Mouse (Mus musculus): ENCODE results near the gene Gm21897. TPM values are rescaled to one million over a fixed set of nuclear protein-coding genes. Genes with fewer than 3 reads are reported as not detected.
"Not testable (repeated sequence)": the region's sequence is repeated elsewhere in the genome, so short reads cannot be mapped to it uniquely, and the experiment has no call there.

Gene Gm21897
- polyA plus RNA-seq (2015; fragmentation: Nextera tagmentation; extraction: Ambion mirVana): not detected in 2 replicates

DNA sequence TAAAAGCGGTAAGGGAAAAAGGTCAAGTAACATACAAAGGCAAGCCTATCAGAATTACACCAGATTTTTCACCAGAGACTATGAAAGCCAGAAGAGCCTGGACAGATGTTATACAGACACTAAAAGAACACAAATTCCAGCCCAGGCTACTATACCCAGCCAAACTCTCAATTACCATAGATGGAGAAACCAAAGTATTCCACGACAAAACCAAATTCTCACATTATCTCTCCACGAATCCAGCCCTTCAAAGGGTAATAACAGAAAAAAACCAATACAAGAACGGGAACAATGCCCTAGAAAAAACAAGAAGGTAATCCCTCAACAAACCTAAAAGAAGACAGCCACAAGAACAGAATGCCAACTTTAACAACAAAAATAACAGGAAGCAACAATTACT, at the start of gene Gm21897:
Gene Gm21897, plus strand, starts transcription at position 301 of the 400 bp plus-strand sequence.
- not testable (repeated sequence) for H3K36me3 ChIP-seq; H3K27me3 ChIP-seq; H3K9me3 ChIP-seq; H3K4me3 ChIP-seq; H3K4me1 ChIP-seq; H3K27ac ChIP-seq; H3K9ac ChIP-seq; H3K4me2 ChIP-seq (replicated peaks); ATAC-seq (ENCODE audit: low FRiP score, low read depth)
- no CpG with 5 or more reads among the region's 4 CpGs for WGBS

DNA sequence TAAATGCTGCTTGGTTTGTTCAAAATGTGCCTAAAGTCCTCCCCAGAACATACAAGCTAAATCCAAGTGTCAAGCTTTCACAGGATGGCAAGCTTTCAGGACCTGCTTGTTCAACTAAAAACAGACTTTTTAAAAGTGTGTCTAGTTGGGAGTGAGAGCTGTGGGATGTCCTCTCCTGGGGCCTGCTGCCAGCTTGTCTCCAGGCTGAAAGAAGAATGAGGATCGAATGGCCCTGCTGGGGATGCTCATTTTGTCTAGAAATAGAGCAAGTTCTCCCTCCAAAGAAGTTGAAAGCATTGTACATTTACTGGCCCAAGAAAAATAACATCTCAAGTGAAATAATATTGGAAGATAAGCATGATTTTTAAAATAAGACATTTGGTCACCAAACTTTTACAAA, 45.0 kb upstream of the Gm21897 start:
- H3K4me1 ChIP-seq: 0 out of 2 replicates have a peak, but pooled peaks cover 4% of the 10 kb centered on the region
- no peaks in the 10 kb centered on the region for H3K27me3 ChIP-seq
- 0 out of 2 replicates have a peak overlapping the region, but pooled peaks have one; percentile 15 for H3K27ac ChIP-seq
- no peak overlapping the region for H3K9ac ChIP-seq
- H3K4me2 ChIP-seq (replicated peaks): no peak overlapping the region
- no peak for ATAC-seq (ENCODE audit: low FRiP score, low read depth)
- H3K4me3 ChIP-seq: no peak overlapping the region
- 71% methylated on average over 1 of the region's 1 CpGs for WGBS
- no peaks in the 10 kb centered on the region for H3K9me3 ChIP-seq
- no peaks in the 10 kb centered on the region for H3K36me3 ChIP-seq

DNA sequence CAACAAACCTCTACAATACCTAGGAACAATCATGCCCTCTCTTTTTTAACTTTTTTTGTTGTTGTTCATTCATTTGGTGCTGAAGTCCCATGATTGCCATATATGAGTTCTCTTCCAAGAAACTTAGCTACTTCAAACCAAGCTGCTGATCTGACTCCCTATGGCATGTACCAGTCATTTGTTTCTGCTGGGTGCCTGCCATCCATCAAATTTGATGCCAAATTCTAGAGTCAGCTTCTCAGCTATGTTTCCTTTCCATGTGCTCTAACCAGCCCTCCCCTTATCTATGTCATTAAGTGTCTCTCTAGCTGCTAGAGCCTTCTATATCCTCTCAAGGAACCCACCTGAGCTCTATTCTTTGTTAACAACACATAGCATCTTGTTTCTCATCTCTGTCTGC, 39.8 kb upstream of the Gm21897 start:
- Histone ChIP-seq H3K4me1 (no peaks in the 10 kb centered on the region), H3K4me2 (replicated peaks) (no peak overlapping the region), H3K27ac (no peak overlapping the region), H3K4me3 (no peak overlapping the region), H3K36me3 (no peaks in the 10 kb centered on the region), H3K9ac (no peak overlapping the region), H3K9me3 (no peaks in the 10 kb centered on the region), H3K27me3 (no peaks in the 10 kb centered on the region)
- no peak for ATAC-seq (ENCODE audit: low FRiP score, low read depth)

DNA sequence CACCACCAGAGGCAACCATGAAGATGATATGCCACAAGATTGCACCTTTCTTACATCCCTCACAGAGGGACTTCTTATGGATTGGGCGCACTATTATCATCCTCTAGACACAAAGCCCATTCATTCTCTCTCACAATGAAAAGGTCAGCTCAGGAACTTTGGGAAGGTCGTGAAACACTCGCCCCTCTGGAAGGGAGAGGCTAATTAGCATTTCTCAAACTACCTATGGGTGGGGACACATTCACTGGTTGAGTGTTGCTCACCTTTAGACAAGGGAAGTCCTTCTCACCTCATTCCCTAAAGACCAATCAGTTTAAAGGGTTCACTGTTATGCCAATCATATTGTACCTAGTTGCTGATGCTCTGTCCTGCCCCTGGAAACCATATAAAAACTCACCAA, 24.2 kb upstream of the Gm21897 start:
- 73% methylated on average over 3 of the region's 3 CpGs for WGBS
- no peak overlapping the region for H3K4me2 ChIP-seq (replicated peaks)
- no peak overlapping the region for H3K4me3 ChIP-seq
- peaks cover 31% of the 10 kb centered on the region for H3K4me1 ChIP-seq
- H3K27me3 ChIP-seq: no peaks in the 10 kb centered on the region
- H3K27ac ChIP-seq: no peak overlapping the region
- no peaks in the 10 kb centered on the region for H3K9me3 ChIP-seq
- no peak for ATAC-seq (ENCODE audit: low FRiP score, low read depth)
- no peak overlapping the region for H3K9ac ChIP-seq
- H3K36me3 ChIP-seq: no peaks in the 10 kb centered on the region

DNA sequence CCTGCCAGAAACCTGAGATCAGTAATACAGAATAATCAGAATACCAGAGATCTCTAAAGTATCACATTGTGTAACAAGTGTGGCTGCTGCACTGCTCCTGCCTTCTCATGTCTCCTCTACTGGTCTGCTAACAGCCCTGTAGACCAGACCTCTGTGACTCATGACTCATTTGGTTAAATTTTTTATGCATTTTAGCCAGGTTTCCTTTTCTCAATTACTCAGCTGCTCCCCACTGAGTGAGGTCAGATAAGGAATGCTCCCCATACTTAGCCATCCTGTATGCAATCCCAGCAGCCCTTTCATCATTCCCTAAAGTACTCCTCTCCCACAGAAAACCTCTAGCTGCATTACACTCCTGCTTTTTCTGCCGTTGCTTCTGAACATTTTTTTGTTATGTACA, 23.0 kb upstream of the Gm21897 start:
- ATAC-seq (ENCODE audit: low FRiP score, low read depth): no peak
- Histone ChIP-seq H3K9me3 (no peaks in the 10 kb centered on the region), H3K4me2 (replicated peaks) (no peak overlapping the region), H3K36me3 (no peaks in the 10 kb centered on the region), H3K27me3 (no peaks in the 10 kb centered on the region), H3K4me1 (peaks cover 31% of the 10 kb centered on the region), H3K4me3 (no peak overlapping the region), H3K9ac (no peak overlapping the region), H3K27ac (peak overlapping the region; percentile 87)
- 31% methylated on average over 1 of the region's 1 CpGs for WGBS

DNA sequence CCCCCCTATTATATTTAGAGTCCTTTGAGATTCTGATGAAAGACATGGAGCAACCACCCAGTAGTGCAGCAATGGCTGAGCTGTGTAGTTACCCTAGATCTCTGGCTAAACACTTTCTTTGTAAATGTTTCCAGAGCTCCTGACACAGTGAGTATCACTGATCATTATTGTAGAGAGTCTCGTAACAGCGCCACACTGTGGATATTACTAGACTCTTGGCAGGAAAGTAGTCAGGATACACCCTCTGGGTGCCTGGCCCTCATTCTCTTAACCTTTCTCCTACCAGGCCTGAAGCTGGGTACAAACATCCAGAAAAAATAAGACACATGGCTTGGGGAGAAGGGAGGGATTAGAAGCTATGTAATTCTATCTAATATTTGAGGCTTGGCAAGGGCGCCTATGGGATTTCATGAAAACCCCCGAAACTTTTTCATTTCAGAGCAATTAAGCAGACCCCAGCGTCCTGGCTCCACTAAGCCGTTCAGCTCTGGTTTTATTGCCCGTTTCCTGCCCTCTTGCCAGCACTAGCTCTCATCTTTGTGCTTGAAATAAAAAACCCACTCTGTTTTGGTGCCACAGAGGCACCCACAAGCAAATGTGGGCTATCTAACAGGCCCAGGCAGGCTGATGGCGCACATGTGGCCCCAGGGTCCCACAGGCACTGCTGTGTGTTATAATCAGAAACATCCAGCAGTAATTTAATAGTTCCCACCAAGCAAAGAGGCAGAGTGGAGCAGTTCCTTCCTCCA, 22.2 kb upstream of the Gm21897 start:
- H3K4me1 ChIP-seq: peaks cover 31% of the 10 kb centered on the region
- peak overlapping the region; percentile 27 for H3K4me2 ChIP-seq (replicated peaks)
- no peak overlapping the region for H3K9ac ChIP-seq
- ATAC-seq (ENCODE audit: low FRiP score, low read depth): peak; percentile 92
- no peaks in the 10 kb centered on the region for H3K9me3 ChIP-seq
- H3K27ac ChIP-seq: peak overlapping the region; percentile 87
- no peak overlapping the region for H3K4me3 ChIP-seq
- no peaks in the 10 kb centered on the region for H3K27me3 ChIP-seq
- no peaks in the 10 kb centered on the region for H3K36me3 ChIP-seq
- 6% methylated on average over 8 of the region's 8 CpGs for WGBS

DNA sequence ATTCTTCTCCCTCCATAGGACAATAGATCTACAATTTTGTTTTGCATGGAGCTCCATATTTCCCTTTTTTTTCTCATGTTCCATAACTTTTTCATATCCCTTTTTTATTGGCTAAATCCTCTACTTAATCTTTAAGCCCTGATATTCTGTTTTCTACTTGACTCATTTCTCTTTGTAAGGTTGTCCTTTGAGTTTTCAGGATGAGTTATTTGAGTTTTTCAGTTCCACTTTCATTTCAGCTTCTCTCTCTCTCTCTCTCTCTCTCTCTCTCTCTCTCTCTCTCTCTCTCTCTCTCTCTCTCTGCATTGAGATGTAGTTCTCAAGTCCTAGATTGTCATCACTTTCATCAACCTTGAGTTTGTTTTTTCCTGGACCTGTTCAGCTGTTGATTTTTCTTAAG, 17.3 kb downstream of the Gm21897 start:
- Histone ChIP-seq H3K4me1 (no peaks in the 10 kb centered on the region), H3K27ac (no peak overlapping the region), H3K4me3 (no peak overlapping the region), H3K9ac (no peak overlapping the region), H3K4me2 (replicated peaks) (no peak overlapping the region), H3K36me3 (no peaks in the 10 kb centered on the region), H3K27me3 (no peaks in the 10 kb centered on the region), H3K9me3 (no peaks in the 10 kb centered on the region)
- no peak for ATAC-seq (ENCODE audit: low FRiP score, low read depth)

DNA sequence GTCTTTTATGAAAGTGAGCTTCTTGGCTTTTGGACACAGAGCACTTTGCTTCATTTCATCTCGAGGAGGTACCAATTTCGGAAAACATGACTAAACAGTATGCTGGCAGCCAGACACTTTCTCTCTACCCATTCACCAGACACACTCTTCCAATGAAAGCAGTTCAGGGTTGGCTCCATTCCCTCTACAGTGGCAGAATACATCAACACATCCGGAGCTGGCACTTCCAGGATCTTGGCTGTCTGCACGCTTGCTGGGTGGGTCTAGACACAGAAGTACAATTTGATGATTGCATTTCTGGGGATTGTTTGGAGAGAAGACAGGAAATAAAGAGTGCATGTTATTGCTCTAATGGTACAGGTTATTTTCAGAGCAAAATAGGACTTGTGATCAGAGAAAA, 21.8 kb downstream of the Gm21897 start:
- no peaks in the 10 kb centered on the region for H3K27me3 ChIP-seq
- no peaks in the 10 kb centered on the region for H3K4me1 ChIP-seq
- no peak for ATAC-seq (ENCODE audit: low FRiP score, low read depth)
- H3K9me3 ChIP-seq: no peaks in the 10 kb centered on the region
- H3K27ac ChIP-seq: no peak overlapping the region
- H3K4me2 ChIP-seq (replicated peaks): no peak overlapping the region
- no peaks in the 10 kb centered on the region for H3K36me3 ChIP-seq
- WGBS: 81% methylated on average over 4 of the region's 4 CpGs
- H3K9ac ChIP-seq: no peak overlapping the region
- H3K4me3 ChIP-seq: no peak overlapping the region

DNA sequence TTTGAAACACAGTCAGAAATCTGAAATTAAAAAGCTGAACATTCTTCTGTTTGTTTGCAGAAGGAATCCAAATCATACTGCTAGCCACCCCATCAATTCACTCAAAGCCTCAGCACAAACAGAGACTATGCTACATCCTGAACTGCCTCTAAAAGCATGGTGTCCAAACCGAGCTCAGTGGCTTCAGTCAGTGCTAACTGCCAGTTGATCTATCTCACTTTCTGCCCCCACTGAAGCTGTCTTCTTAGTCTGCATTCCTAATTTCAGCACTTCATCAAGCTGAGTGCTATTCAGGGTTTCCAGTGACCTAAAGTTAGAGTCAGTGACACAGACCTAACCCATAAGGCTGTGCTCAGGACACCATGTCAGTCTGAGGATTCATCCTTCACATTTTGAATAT, 28.8 kb downstream of the Gm21897 start:
- ATAC-seq (ENCODE audit: low FRiP score, low read depth): no peak

DNA sequence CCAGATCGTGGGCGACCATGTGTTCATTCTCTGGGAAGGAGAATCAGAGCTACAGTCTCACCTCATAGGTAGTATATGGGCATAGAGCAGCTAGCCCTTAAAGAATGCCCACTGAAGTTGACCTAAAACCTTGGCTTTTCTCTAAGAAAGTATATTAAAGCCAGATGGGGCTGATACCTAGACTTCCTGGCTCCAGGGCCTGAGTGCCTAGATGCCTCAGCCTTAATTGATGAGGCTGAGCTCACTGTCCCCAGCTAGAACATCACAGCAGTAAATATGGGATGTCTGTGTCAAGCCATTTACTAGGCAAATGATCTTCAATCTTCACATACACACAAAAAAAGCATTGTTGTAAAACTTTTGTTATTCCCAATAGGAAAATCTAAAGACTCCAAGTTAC, 32.1 kb downstream of the Gm21897 start:
- no peak overlapping the region for H3K9ac ChIP-seq
- H3K4me2 ChIP-seq (replicated peaks): no peak overlapping the region
- H3K4me1 ChIP-seq: peaks cover 6% of the 10 kb centered on the region
- H3K36me3 ChIP-seq: no peaks in the 10 kb centered on the region
- no peak overlapping the region for H3K27ac ChIP-seq
- H3K27me3 ChIP-seq: no peaks in the 10 kb centered on the region
- H3K9me3 ChIP-seq: no peaks in the 10 kb centered on the region
- peak; percentile 69; the same call in 1 of the 2 replicates for ATAC-seq (ENCODE audit: low FRiP score, low read depth)
- WGBS: 54% methylated on average over 2 of the region's 2 CpGs
- H3K4me3 ChIP-seq: no peak overlapping the region

More for the DNA sequence above, 28.8 kb downstream of the Gm21897 start:
- Histone ChIP-seq H3K4me1 (peaks cover 6% of the 10 kb centered on the region), H3K36me3 (no peaks in the 10 kb centered on the region), H3K4me2 (replicated peaks) (no peak overlapping the region), H3K27me3 (no peaks in the 10 kb centered on the region), H3K4me3 (no peak overlapping the region), H3K9me3 (no peaks in the 10 kb centered on the region), H3K9ac (no peak overlapping the region), H3K27ac (no peak overlapping the region)
- WGBS: 80% methylated on average over 1 of the region's 1 CpGs

DNA sequence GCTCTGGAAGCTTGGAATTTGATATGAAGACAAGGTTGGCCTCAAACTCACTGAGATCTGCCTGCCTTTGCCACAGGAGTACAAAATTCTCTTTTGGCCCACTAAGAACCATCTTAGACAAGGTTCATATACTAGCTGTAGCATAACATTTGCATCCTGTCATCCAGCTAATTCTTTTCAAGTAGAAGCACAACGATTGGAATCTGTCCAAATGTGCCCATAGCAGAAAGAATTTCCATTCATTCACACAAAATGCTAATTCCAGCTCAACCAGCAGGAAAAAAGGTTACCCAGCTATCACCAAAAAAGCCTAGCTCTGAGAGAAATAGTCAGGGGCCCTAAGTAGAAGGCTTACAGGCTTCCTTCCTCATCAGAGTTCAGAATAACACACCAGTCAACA, 34.0 kb downstream of the Gm21897 start:
- Histone ChIP-seq H3K27ac (no peak overlapping the region), H3K9ac (no peak overlapping the region), H3K9me3 (no peaks in the 10 kb centered on the region), H3K4me3 (no peak overlapping the region), H3K4me2 (replicated peaks) (no peak overlapping the region), H3K36me3 (no peaks in the 10 kb centered on the region), H3K27me3 (no peaks in the 10 kb centered on the region), H3K4me1 (peaks cover 9% of the 10 kb centered on the region)
- no peak for ATAC-seq (ENCODE audit: low FRiP score, low read depth)
- 74% methylated on average over 1 of the region's 1 CpGs for WGBS

DNA sequence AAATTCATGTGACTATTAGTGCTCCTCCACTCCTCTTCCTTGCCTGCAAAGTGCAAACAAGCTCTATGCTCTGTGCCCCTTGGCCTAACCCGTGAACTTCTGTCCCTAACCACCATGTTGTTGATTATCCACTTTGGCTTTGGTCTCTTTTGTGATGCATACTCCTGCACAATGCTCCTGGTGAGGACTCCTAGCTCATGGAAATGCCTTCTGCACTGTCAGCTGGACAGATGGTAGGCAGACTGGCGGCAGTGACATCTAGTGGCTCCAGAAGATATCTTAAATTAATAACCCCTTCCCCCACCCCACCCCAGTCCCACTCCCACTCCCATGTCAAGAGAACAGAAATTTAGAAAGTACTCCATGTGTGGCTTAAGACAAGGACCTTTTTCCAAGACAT, 35.1 kb downstream of the Gm21897 start:
- Histone ChIP-seq H3K27ac (no peak overlapping the region), H3K27me3 (no peaks in the 10 kb centered on the region), H3K4me2 (replicated peaks) (no peak overlapping the region), H3K9me3 (no peaks in the 10 kb centered on the region), H3K9ac (no peak overlapping the region), H3K36me3 (no peaks in the 10 kb centered on the region), H3K4me3 (no peak overlapping the region), H3K4me1 (peaks cover 10% of the 10 kb centered on the region)
- WGBS: 58% methylated on average over 2 of the region's 2 CpGs
- no peak for ATAC-seq (ENCODE audit: low FRiP score, low read depth)

DNA sequence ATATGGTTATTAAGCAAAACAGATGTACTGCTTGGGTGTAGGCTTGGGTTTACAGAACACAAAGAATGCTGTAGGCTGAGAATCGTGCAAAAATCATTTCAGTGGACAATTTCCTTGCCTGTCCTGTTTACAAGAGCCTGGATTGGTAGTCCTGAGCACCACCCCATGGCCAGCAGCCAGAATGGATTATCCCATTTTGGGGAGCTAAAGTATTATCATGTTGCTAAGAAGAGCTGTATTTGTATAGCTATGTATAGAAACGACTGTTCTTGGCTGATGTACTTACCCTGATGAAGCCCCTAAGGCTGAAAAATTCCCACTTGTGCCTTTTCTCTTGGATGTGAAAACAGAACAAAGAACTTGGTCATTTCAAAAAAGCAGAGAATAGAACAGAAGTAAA, 37.6 kb downstream of the Gm21897 start:
- Histone ChIP-seq H3K4me1 (peaks cover 8% of the 10 kb centered on the region), H3K4me2 (replicated peaks) (no peak overlapping the region), H3K9ac (no peak overlapping the region), H3K4me3 (no peak overlapping the region), H3K36me3 (no peaks in the 10 kb centered on the region), H3K27ac (no peak overlapping the region), H3K9me3 (no peaks in the 10 kb centered on the region), H3K27me3 (no peaks in the 10 kb centered on the region)
- ATAC-seq (ENCODE audit: low FRiP score, low read depth): no peak
- 64% methylated on average over 2 of the region's 2 CpGs for WGBS
